Mouse (Mus musculus) forebrain, embryonic 16.5 days (tissue): ENCODE data around the gene Slc16a8. TPM values are rescaled to one million over a fixed set of nuclear protein-coding genes. Genes with fewer than 3 reads are reported as not detected.
"Not testable (repeated sequence)": the region's sequence is repeated elsewhere in the genome, so short reads cannot be mapped to it uniquely, and the experiment has no call there.

ENCODE experiments used
- ATAC-seq: fragments of 200-750 bp; cut with Nextera tagmentation; 2 replicates; pipeline ENCODE4 v1.8.0; 2017; ENCODE audit warnings: mild to moderate bottlenecking, moderate library complexity
- H3K27ac ChIP-seq: fragments of 300-500 bp; sonication (generic); 2 replicates; pipeline ENCODE4 v1.5.1; 2014; ENCODE audit warnings: low read length, control low read depth
- H3K27me3 ChIP-seq: fragments of 300-500 bp; sonication (generic); replicated peaks from 2 replicates; pipeline ENCODE4 v1.6.1; 2014; ENCODE audit warnings: low read length; ENCODE audit not compliant: control insufficient read depth, insufficient read depth
- H3K36me3 ChIP-seq: fragments of 300-500 bp; sonication (generic); 2 replicates; pipeline ENCODE4 v1.6.1; 2014; ENCODE audit not compliant: control insufficient read depth, insufficient read depth
- H3K4me1 ChIP-seq: fragments of 300-500 bp; sonication (generic); replicated peaks from 2 replicates; pipeline ENCODE4 v1.6.1; 2014; ENCODE audit warnings: low read length; ENCODE audit not compliant: control insufficient read depth, insufficient read depth
- H3K4me2 ChIP-seq: fragments of 300-500 bp; sonication (generic); 2 replicates; pipeline ENCODE4 v1.6.1; 2014; ENCODE audit warnings: mild to moderate bottlenecking, low read length, control low read depth
- H3K4me3 ChIP-seq: fragments of 300-500 bp; sonication (generic); replicated peaks from 2 replicates; pipeline ENCODE4 v1.5.1; 2014; ENCODE audit warnings: mild to moderate bottlenecking, low read length, control low read depth
- H3K9ac ChIP-seq: fragments of 300-500 bp; sonication (generic); replicated peaks from 2 replicates; pipeline ENCODE4 v1.6.1; 2014; ENCODE audit warnings: low read depth, low read length, control low read depth
- H3K9me3 ChIP-seq: fragments of 300-500 bp; sonication (generic); 2 replicates; pipeline ENCODE4 v1.6.1; 2016; ENCODE audit warnings: low read length; ENCODE audit not compliant: control insufficient read depth
- WGBS: fragments of 180-500 bp; shearing (Covaris S2); extraction: QIAGEN DNeasy Blood & Tissue Kit; methylation state at CpG from one replicate; pipeline ENCODE4 v1.1.7; 2014; 5-methylcytosine and 5-hydroxymethylcytosine counted together
- polyA plus RNA-seq: library from polyadenylated mRNA; unstranded; fragments of >200 nt; fragmentation: Nextera tagmentation; extraction: Ambion mirVana; gene quantifications from 2 replicates; pipeline ENCODE4 v1.2.1, GENCODE M21; 2015

The Slc16a8 gene
- polyA plus RNA-seq, 1 experiment from 2014 or later = 0.62 TPM

DNA sequence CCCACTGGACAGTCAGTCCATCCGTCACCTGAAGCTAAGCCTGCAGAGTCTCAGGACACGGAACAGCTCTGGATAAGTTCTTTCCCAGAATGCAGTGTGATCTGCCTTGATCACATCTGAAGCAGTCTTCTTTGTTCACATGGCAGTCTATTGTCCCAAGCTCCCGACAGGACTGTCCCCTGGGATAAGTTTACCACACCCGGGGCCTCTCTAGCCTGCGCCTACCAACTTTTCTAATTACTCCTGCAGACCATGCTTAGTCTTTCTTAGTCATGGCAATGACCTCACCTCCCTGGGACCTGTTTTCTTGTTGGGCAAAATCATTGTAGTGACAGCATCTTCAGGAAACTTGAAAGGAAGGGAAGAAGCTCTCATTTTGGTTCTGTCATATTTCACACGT is 16.5 kb downstream of the Slc16a8 start:
- H3K4me1 ChIP-seq = peaks cover 4% of the 10 kb centered on the region
- H3K36me3 ChIP-seq = peaks cover 12% of the 10 kb centered on the region
- H3K9me3 ChIP-seq = no peaks in the 10 kb centered on the region
- H3K27ac ChIP-seq = no peak overlapping the region
- ATAC-seq = no peak
- H3K4me3 ChIP-seq = no peak overlapping the region
- no peak overlapping the region for H3K4me2 ChIP-seq
- no peaks in the 10 kb centered on the region for H3K27me3 ChIP-seq
- 83% methylated on average over 6 of the region's 6 CpGs for WGBS
- H3K9ac ChIP-seq = no peak overlapping the region

DNA sequence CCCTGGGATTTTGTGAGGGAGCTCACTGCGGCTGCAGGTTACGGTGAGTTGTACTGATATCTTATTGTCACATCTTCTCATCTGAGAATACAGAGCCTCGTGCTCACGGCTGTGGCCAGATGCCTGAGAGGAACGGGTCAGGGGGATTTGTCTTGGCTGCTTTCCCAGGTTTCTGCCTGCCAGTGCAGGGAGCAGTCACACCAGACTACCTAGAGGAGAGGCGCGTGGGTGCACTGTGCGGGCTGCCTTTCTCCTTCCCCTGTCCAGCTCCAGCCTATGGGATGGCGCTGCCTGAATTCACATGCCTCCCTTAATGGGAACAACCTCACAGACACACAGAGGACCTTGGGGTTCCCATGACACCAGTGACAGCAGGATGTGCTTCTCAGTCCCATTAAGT is 19.3 kb downstream of the Slc16a8 start:
- no peak for ATAC-seq
- no peak overlapping the region for H3K4me3 ChIP-seq
- H3K27me3 ChIP-seq = no peaks in the 10 kb centered on the region
- H3K4me1 ChIP-seq = no peaks in the 10 kb centered on the region; the same call in 1 of the 2 replicates
- no peaks in the 10 kb centered on the region for H3K9me3 ChIP-seq
- WGBS = 67% methylated on average over 9 of the region's 9 CpGs
- H3K4me2 ChIP-seq = no peak overlapping the region
- H3K9ac ChIP-seq = no peak overlapping the region
- H3K36me3 ChIP-seq = peaks cover 7% of the 10 kb centered on the region
- H3K27ac ChIP-seq = no peak overlapping the region

DNA sequence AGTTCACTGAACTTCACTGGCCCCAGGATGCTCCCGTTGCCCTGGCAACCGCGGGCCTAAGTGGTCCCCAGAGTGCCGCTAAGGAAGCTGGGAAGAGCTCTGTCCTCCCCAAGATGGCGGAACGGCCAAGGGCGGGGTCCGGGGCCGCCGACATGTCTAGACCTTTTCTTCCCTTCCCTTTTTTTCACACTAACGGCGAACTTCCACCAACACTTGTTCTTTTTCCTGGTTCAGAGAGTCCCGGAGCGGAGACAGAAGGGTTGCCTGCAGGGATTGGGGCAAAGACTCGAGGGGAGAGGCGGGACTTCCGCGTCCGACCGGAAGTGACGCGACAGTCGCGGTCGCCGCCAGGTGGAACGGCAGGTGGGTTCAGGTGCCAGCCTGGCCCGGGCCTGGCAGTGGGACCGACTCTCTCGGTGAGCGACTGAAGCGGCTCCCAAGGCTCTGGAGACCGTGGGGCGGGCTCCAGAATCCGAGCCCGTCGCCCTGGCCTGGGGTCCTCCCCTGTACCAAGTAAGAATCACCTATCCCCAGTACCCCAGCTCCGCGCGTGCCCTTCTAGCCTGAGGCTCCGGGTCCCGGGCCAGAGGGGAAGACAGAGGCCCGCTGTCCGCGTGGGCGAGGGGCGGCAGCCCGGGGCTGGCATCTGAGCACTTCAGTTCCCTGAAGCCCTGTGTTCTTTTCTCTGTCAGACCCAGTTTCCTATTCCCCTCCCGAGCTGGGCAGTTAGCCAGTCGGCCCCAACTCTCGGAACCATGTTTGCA is 25.3 kb downstream of the Slc16a8 start, which contains the start of the genes Pick1 and Gm49486:
TSS of gene Pick1 (plus strand) at position 116 of the 764 bp plus-strand sequence.
TSS of gene Gm49486 (plus strand) at position 334 of the 764 bp plus-strand sequence.
- under 1% methylated on average over 51 of the region's 51 CpGs for WGBS
- peak within 1 kb of the TSS; percentile 95 for H3K9ac ChIP-seq
- peak within 1 kb of the TSS; percentile 92 for H3K4me3 ChIP-seq
- peaks cover 14% of the 10 kb centered on the region for H3K4me1 ChIP-seq
- no peaks in the 10 kb centered on the region for H3K9me3 ChIP-seq
- no peaks in the 10 kb centered on the region for H3K27me3 ChIP-seq
- ATAC-seq = peak; percentile 89
- H3K4me2 ChIP-seq = peak within 1 kb of the TSS; percentile 96
- peak within 1 kb of the TSS; percentile 99 for H3K27ac ChIP-seq
- H3K36me3 ChIP-seq = no peaks in the 10 kb centered on the region

DNA sequence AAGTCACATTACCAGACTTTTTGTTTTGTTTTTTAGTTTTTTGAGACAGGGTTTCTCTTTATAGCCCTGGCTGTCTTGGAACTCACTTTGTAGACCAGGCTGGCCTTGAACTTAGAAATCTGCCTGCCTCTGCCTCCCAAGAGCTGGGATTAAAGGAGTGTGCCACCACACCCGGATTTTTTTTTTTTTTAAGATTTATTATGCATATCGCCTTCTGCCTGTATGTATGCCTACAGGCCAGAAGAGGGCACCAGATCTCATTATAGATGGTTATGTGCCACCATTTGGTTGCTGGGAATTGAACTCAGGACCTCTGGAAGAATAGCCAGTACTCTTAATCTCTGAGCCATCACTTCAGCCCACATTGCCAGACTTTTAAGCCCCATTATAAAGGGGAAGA is 28.8 kb downstream of the Slc16a8 start:
- WGBS = 60% methylated on average over 2 of the region's 2 CpGs

DNA sequence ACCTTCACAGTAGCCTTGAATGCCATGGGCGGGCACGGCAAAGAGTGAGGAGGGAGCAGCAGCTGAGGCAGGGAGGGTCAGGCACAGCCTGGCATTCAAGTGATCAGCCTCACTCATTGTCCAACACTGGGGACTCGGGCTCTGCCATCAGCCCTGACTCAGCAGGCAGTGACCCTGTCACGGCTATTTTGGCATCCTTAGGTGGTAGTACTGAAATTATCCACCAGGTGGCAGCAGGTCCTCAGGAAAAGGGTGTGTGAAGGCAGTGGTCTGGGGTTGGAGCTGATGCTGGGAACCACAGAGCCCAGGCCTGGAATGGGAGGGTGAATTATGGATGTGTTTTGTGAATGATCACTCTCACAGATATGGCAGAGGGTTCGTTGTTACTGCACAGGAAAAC is 29.9 kb downstream of the Slc16a8 start:
- Histone ChIP-seq H3K27ac (no peak overlapping the region), H3K4me1 (peaks cover 8% of the 10 kb centered on the region), H3K9me3 (no peaks in the 10 kb centered on the region), H3K4me2 (no peak overlapping the region), H3K9ac (no peak overlapping the region), H3K4me3 (no peak overlapping the region), H3K36me3 (no peaks in the 10 kb centered on the region), H3K27me3 (no peaks in the 10 kb centered on the region)
- ATAC-seq = peak; percentile 18; the same call in 1 of the 2 replicates
- WGBS = 9% methylated on average over 5 of the region's 5 CpGs

More for the DNA sequence above, 28.8 kb downstream of the Slc16a8 start:
- not testable (repeated sequence) for H3K36me3 ChIP-seq, H3K9me3 ChIP-seq, H3K27ac ChIP-seq, H3K4me2 ChIP-seq, H3K4me3 ChIP-seq, H3K27me3 ChIP-seq, ATAC-seq, H3K9ac ChIP-seq
- peaks cover 14% of the 10 kb centered on the region for H3K4me1 ChIP-seq

DNA sequence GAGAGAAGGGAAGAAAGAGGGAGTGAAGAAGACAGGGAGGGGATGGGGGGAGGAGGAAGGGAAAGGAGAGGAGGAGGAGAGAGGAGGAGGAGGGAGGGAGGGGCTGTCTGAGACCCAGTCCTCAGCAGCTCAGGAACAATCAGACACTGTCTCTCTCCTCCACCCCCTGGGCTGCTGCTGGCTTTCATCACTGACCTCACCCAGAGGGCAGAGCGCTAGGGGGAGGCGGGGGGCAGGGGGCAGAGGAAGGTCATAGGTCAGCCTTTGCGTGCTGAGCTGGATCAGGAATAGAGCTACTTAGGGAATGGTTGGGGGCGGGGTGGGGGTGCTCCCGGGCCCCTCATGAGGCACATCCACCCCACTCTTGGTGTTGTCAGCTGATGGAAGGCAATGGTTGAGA is 30.9 kb downstream of the Slc16a8 start:
- H3K4me3 ChIP-seq = no peak overlapping the region
- no peaks in the 10 kb centered on the region for H3K36me3 ChIP-seq
- H3K4me2 ChIP-seq = no peak overlapping the region
- H3K4me1 ChIP-seq = peaks cover 5% of the 10 kb centered on the region
- H3K27me3 ChIP-seq = no peaks in the 10 kb centered on the region
- no peak overlapping the region for H3K9ac ChIP-seq
- H3K27ac ChIP-seq = no peak overlapping the region
- WGBS = 1% methylated on average over 5 of the region's 5 CpGs
- H3K9me3 ChIP-seq = no peaks in the 10 kb centered on the region
- no peak for ATAC-seq

DNA sequence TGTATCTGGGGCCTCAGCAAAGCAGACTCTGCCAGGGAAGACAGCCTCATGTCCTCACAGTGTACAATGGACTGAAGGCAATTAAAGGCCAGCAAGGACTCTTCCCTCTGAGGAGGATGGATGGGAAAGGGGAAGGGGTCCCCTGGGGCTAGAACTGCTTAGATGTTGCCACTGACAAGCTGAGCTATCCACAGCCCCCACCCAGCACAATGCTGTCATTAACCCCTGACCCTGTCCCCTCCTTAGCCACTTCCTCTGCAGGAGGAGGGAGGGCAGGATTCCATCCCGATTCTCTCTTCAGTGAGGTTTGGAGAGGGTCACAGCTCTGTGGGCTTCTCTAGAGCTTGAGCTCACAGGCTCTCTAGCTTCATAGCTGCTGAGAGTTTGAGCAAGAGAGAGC is 35.0 kb downstream of the Slc16a8 start:
- Histone ChIP-seq H3K9ac (no peak overlapping the region), H3K4me1 (no peaks in the 10 kb centered on the region; the same call in 1 of the 2 replicates), H3K4me3 (no peak overlapping the region), H3K27ac (no peak overlapping the region), H3K9me3 (no peaks in the 10 kb centered on the region), H3K4me2 (no peak overlapping the region), H3K36me3 (no peaks in the 10 kb centered on the region), H3K27me3 (no peaks in the 10 kb centered on the region)
- 0% methylated on average over 1 of the region's 1 CpGs for WGBS
- no peak for ATAC-seq

DNA sequence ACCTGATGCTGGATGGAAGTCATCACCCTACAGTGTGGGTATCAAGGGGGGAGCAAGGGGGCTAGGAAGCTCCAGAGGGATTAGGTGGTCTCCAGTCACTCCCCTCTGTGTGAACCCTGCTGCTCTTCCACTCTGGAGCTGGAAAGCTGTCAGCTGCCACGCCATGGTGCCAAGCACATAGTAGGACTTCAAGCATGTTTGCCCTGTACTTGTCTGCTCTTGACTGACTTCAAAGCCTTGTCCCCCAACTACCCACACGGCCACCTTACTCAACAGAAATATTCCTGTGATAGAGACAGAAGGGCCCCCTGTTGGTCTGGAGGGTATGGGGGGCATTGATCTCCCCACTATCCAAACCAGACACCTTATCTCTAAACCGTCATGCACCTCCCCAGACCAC is 38.4 kb downstream of the Slc16a8 start:
- ATAC-seq = no peak
- no peak overlapping the region for H3K4me3 ChIP-seq
- H3K27me3 ChIP-seq = no peaks in the 10 kb centered on the region
- H3K4me1 ChIP-seq = no peaks in the 10 kb centered on the region
- no peaks in the 10 kb centered on the region for H3K36me3 ChIP-seq
- no peak overlapping the region for H3K4me2 ChIP-seq
- H3K27ac ChIP-seq = no peak overlapping the region
- no peak overlapping the region for H3K9ac ChIP-seq
- WGBS = 74% methylated on average over 3 of the region's 3 CpGs
- no peaks in the 10 kb centered on the region for H3K9me3 ChIP-seq

DNA sequence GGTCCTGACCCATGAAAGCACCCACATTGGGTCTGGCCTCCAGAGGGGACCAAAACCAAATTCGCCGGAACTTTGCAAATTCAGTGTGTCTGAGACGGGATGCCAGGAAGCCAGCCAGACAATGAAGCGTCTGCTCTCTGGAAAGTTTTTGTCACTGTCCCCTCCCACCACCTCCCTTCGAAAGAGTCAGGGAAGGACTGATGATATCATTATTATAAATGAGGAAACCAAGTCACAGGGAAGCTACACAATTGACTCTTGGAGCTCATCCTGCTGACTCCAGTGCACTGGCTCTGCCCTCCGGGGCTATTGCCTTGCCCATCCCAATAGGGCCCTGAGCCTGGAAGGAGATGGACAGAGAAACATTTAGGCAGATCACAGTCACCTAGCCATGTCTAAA is 41.0 kb downstream of the Slc16a8 start:
- no peaks in the 10 kb centered on the region for H3K9me3 ChIP-seq

More for the DNA sequence above, 41.0 kb downstream of the Slc16a8 start:
- WGBS = 78% methylated on average over 6 of the region's 6 CpGs
- H3K4me1 ChIP-seq = no peaks in the 10 kb centered on the region
- H3K27me3 ChIP-seq = no peaks in the 10 kb centered on the region
- no peaks in the 10 kb centered on the region for H3K36me3 ChIP-seq
- H3K9ac ChIP-seq = no peak overlapping the region
- ATAC-seq = no peak
- no peak overlapping the region for H3K4me3 ChIP-seq
- H3K4me2 ChIP-seq = no peak overlapping the region
- no peak overlapping the region for H3K27ac ChIP-seq
